Mouse (Mus musculus): ENCODE data around the gene Rdh13. TPM values are rescaled to one million over a fixed set of nuclear protein-coding genes. Genes with fewer than 3 reads are reported as not detected.

Rdh13 gene
- polyA plus RNA-seq, 1 experiment from 2014 or later, result 38.6 TPM

DNA sequence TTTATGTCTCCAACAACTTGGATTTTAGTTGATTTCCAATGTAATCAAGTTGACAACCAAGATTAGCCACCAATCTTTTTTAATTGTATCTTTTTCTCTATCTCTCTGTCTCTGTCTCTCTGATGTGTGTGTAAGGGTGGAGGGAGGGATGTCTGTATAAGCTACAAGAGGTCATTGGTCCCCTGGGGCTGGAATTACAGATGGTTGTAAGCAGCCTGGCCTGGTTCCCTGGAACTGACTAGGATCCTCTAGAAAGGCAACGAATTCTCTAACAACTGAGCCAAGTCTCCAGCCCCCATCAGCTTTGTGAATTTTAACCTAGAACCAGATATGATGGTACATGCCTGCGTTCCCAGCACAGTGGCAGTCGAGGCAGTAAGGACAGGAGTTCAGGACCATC, 22.4 kb upstream of the Rdh13 start:
- H3K36me3 ChIP-seq, result no peaks in the 10 kb centered on the region
- peaks cover 13% of the 10 kb centered on the region for H3K4me1 ChIP-seq (replicated peaks)
- H3K27ac ChIP-seq (replicated peaks), result no peak overlapping the region
- H3K4me3 ChIP-seq, result no peak overlapping the region
- WGBS, result 74% methylated on average over 3 of the region's 3 CpGs
- H3K9ac ChIP-seq, result peak overlapping the region; percentile 17; the same call in 1 of the 2 replicates
- no peak overlapping the region for H3K4me2 ChIP-seq
- H3K9me3 ChIP-seq, result no peaks in the 10 kb centered on the region
- ATAC-seq (ENCODE audit: low read depth), result no peak
- H3K27me3 ChIP-seq, result peaks cover 48% of the 10 kb centered on the region

DNA sequence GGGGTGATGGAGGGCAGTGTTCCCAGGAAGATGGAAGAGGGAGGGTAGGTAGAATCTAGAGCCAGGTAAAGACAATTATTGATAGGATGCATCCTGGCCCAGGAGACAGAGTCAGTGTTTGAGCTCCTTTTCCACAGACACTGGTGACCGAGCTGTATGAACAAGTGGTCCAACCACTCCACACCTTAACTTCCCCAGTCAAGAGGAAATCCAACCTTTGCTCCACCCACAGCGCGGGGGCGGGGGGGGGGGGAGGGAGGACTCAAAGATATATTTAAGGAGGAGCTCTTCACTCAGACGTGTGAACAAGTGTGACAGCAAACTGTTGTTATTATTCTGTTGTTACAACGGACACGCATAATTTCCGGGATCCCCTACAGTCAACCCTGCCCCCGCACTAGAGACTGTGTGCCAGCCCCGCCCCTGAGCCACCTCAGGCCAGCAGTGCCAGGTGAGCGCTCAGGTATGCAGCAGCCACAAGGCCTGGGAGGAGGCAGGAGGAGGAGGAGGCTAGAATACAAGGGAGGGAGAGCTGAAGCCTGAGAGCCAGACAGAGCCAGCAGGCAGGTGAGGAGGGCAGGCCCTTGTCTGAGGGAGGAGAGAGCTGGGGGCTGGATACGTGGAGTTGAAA, 18.9 kb upstream of the Rdh13 start:
- H3K27me3 ChIP-seq, result peaks cover 15% of the 10 kb centered on the region; the same call in 1 of the 2 replicates
- H3K9me3 ChIP-seq, result no peaks in the 10 kb centered on the region
- ATAC-seq (ENCODE audit: low read depth), result 0 out of 2 replicates have a peak, but pooled peaks have one; percentile 16
- H3K4me1 ChIP-seq (replicated peaks), result no peaks in the 10 kb centered on the region
- no peak overlapping the region for H3K4me3 ChIP-seq
- no peak overlapping the region for H3K9ac ChIP-seq
- no peak overlapping the region for H3K27ac ChIP-seq (replicated peaks)
- no peak overlapping the region for H3K4me2 ChIP-seq
- WGBS, result 18% methylated on average over 12 of the region's 12 CpGs
- no peaks in the 10 kb centered on the region for H3K36me3 ChIP-seq

DNA sequence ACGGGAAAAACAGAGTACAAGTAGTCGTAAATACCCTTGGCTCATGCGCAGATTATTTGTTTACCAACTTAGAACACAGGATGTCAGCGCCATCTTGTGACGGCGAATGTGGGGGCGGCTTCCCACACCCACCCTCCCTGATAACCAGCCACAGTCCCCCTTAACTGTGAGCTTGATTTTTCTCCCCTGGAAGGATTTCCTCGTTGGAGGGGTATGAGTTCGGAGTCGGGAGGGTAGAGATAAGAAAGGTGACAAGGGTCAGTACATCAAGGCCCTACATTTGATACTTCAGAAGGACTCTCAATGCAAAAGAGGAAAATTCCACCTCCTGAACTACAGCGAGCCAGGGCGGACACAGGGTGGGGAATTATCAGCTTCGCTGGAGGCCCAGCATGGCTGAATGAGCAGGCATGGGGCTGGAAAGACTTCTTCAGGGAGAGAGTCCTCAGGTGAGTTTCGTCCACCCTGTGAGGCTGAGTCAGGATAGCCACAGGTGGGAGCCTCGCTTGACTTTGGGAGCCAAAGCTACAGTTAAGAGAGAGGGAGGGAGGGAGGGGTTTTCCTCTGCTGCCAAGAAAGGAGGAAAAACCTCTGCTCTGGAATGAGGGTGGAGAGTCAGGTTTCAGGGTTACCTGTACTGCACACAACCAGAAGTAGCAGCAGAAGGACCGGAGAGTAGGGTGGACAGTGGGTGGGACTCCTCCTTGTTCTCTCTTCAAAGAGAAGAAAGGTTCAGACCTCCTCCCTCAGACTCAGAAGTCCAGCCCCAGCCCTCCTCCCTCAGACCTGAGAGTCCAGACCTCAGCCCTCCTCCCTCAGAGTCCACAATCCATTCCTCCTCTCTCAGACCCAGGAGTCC, 15.4 kb upstream of the Rdh13 start, which contains the start of gene Eps8l1:
Gene Eps8l1 (plus strand): TSS at position 99 of the 859 bp plus-strand sequence.
- Histone ChIP-seq H3K4me1 (replicated peaks) (no peaks in the 10 kb centered on the region), H3K36me3 (no peaks in the 10 kb centered on the region), H3K9ac (peak within 1 kb of the TSS; percentile 57), H3K9me3 (no peaks in the 10 kb centered on the region), H3K4me3 (peak within 1 kb of the TSS; percentile 29), H3K27ac (replicated peaks) (peak within 1 kb of the TSS; percentile 54), H3K27me3 (peaks cover 8% of the 10 kb centered on the region; the same call in 1 of the 2 replicates), H3K4me2 (peak within 1 kb of the TSS; percentile 44)
- ATAC-seq (ENCODE audit: low read depth), result peak; percentile 40; the same call in 1 of the 2 replicates
- 59% methylated on average over 14 of the region's 16 CpGs for WGBS

DNA sequence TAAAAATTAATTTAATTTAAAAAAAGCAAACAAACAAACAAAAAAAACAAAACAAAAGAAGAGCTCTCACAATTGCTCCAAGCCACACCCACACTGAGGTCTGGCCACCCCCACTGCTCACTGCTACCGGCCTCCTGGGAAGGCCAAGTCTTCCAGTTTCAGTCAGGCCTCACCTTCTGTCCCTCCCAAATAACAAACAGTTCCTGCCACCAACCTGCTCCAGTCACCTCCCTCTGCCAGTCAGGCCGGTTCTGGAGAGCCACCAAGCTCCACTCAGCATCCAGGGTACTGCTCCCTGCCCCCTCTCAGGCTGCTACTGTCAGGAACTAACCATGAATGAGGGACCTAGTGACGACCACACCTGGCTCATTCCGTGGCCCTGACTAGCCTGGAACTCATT, 7.2 kb upstream of the Rdh13 start:
- no peaks in the 10 kb centered on the region for H3K27me3 ChIP-seq
- no peak for ATAC-seq (ENCODE audit: low read depth)
- H3K4me1 ChIP-seq (replicated peaks), result no peaks in the 10 kb centered on the region
- no peaks in the 10 kb centered on the region for H3K9me3 ChIP-seq
- H3K4me3 ChIP-seq, result no peak overlapping the region
- no peaks in the 10 kb centered on the region for H3K36me3 ChIP-seq
- 26% methylated on average over 4 of the region's 4 CpGs for WGBS
- no peak overlapping the region for H3K9ac ChIP-seq
- no peak overlapping the region for H3K4me2 ChIP-seq
- no peak overlapping the region for H3K27ac ChIP-seq (replicated peaks)

DNA sequence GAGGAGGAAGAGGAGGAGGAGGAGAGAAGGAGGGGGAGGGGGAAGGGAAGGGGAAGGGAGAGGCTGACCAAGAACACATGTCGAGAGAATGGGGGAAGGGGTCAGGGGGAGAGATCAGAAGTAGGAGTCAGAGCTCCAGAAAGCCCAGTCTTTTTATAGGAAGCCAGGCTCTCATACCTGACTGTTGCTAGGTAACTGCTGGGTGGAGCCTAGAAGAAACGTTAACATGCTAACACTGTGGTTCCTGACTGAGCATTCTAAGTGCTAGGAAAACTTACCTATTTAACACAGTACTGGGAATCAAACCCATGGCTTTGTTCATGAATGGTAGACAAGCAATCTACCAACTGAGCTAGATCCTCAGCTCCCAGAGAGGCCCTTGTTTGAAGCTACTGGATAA, 3.8 kb upstream of the Rdh13 start:
- Histone ChIP-seq H3K36me3 (0 out of 2 replicates have a peak, but pooled peaks cover under 1% of the 10 kb centered on the region), H3K27me3 (no peaks in the 10 kb centered on the region), H3K27ac (replicated peaks) (no peak overlapping the region), H3K4me3 (no peak overlapping the region), H3K4me2 (no peak overlapping the region), H3K4me1 (replicated peaks) (peaks cover 9% of the 10 kb centered on the region), H3K9me3 (no peaks in the 10 kb centered on the region), H3K9ac (no peak overlapping the region)
- 17% methylated on average over 2 of the region's 2 CpGs for whole genome bisulfite sequencing
- no peak for ATAC-seq (ENCODE audit: low read depth)

DNA sequence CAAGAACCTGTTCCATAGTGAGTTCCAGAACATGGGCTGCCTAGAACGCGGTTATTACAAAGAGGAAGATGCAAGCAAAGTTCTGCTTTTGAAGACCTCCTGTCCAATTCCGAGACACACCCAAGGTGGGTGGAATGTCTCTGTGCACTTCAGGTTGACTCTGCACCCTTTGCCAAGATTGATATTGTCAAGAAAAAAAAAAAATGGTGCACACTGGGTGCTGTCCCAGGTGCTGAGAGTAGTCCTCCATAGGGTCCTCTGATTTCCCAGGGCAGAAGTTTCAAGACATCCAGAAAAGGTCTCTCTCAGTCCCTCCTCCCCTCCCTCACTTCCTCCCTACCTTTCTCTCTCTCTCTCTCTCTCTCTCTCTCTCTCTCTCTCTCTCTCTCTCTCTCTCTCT, 3.0 kb upstream of the Rdh13 start:
- Histone ChIP-seq H3K4me2 (no peak overlapping the region), H3K9ac (no peak overlapping the region), H3K4me3 (no peak overlapping the region), H3K36me3 (peaks cover 8% of the 10 kb centered on the region), H3K27ac (replicated peaks) (no peak overlapping the region), H3K27me3 (no peaks in the 10 kb centered on the region), H3K9me3 (no peaks in the 10 kb centered on the region), H3K4me1 (replicated peaks) (peaks cover 12% of the 10 kb centered on the region)
- 88% methylated on average over 3 of the region's 3 CpGs for WGBS
- no peak for ATAC-seq (ENCODE audit: low read depth)

DNA sequence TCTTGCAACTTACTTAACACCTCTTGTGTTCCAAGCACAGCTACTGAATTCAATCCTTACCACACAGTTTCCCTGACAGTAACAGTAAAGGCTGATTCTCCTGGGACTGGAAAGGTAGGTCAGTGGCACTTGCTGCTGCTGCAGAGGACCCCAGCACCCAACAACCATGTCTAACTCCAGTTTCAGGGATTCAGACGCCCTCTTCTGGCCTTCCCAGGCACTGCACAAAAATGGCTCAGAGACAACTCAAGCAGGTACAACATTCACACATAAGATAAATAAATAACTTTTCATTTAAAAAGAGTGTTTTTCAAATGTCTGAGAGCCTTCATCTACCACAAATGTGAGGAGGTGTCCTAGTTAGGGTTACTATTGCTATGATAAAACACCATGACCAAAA, 1.7 kb upstream of the Rdh13 start:
- Histone ChIP-seq H3K27me3 (no peaks in the 10 kb centered on the region), H3K4me3 (no peak overlapping the region), H3K27ac (replicated peaks) (no peak overlapping the region), H3K9ac (no peak overlapping the region), H3K36me3 (peaks cover 21% of the 10 kb centered on the region), H3K4me1 (replicated peaks) (peaks cover 12% of the 10 kb centered on the region), H3K9me3 (no peaks in the 10 kb centered on the region), H3K4me2 (no peak overlapping the region)
- ATAC-seq (ENCODE audit: low read depth), result no peak
- 4% methylated on average over 1 of the region's 1 CpGs for WGBS

DNA sequence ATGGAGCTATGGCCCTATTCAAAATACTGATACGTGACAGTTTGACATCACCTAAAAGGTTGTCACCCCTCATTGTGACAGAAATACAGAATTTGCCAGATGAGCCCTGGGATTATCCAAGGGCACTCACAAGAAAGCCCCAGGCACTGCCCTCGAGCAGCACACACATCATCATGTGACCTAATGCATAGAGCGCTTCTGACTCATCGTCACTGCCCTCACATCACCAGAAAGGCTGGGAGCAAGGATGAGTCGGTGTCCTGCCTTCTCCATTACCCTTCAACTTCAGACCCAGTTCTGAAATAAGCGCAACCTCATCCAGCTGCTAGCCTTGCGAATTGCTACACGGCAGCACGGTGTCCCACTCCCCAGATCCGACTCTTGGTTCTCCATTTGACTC, 4.9 kb downstream of the Rdh13 start:
- peaks cover 81% of the 10 kb centered on the region for H3K36me3 ChIP-seq
- 90% methylated on average over 10 of the region's 10 CpGs for WGBS

DNA sequence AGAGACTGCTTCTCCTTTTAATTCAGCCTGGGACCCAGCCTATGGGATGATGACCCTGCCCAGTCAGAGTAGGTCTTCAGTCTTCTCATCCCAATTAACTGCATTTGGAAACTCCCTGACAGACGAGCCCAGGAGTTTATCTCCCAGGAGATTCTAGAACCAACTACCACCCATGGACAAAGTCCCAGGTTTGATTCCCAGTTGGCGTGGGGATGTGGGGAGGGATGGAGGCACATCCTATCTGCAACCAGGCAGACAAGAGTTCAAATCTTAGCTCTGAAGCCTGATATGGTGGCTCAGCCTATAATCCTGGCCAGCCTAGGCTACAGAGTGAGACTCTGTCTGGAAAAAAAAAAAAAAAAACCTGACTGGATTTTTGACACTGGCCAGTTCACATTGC, 7.7 kb downstream of the Rdh13 start:
- Histone ChIP-seq H3K27ac (replicated peaks) (no peak overlapping the region), H3K4me3 (no peak overlapping the region), H3K4me1 (replicated peaks) (no peaks in the 10 kb centered on the region), H3K9ac (no peak overlapping the region), H3K9me3 (no peaks in the 10 kb centered on the region), H3K27me3 (no peaks in the 10 kb centered on the region), H3K4me2 (no peak overlapping the region), H3K36me3 (peaks cover 94% of the 10 kb centered on the region)
- no peak for ATAC-seq (ENCODE audit: low read depth)
- 80% methylated on average over 2 of the region's 2 CpGs for WGBS

More for the DNA sequence above, 4.9 kb downstream of the Rdh13 start:
- Histone ChIP-seq H3K27me3 (no peaks in the 10 kb centered on the region), H3K9ac (no peak overlapping the region), H3K27ac (replicated peaks) (no peak overlapping the region), H3K4me2 (no peak overlapping the region), H3K4me3 (no peak overlapping the region), H3K4me1 (replicated peaks) (peaks cover 12% of the 10 kb centered on the region), H3K9me3 (no peaks in the 10 kb centered on the region)
- no peak for ATAC-seq (ENCODE audit: low read depth)

DNA sequence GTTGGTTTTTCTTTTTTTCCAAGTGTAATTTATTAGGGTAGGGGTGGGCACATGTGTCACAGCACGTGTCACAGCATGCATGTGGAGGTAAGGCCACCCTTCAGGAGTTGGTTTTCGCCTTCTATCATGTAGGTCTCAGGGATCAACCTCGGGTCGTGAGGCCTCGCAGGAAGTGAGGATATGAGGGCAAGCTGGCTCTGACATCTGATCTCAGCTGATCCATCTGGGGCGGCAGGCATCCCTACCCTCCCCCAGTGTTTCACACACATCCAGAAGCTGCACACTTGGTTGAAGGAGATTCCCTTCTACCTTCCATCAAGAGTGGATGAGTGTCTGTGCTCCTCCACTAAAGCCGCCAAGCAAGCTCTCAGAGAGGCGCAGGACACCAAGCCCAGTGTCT, 13.4 kb downstream of the Rdh13 start:
- ATAC-seq (ENCODE audit: low read depth), result no peak

DNA sequence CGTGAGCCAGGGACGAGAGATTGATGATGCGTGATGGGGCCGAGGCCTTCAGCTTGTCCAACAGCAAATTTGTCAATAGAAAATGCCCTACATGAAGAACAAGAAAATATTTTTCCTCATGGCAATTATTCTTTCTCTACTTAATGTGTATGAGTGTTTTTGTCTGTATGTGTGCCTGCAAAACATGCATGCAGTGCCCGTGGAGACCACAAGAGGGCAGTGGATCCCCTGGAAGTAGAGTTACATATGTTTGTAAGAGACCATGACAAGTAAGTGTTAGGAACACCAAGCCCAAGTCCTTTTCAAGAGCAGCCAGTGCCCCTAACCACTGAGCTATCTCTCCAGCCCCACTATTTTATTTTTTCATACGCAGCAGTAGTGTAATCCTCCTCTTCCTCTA, 13.9 kb downstream of the Rdh13 start:
- Histone ChIP-seq H3K27me3 (no peaks in the 10 kb centered on the region), H3K9ac (no peak overlapping the region), H3K4me2 (no peak overlapping the region), H3K27ac (replicated peaks) (no peak overlapping the region), H3K36me3 (peaks cover 95% of the 10 kb centered on the region), H3K4me1 (replicated peaks) (no peaks in the 10 kb centered on the region), H3K9me3 (no peaks in the 10 kb centered on the region), H3K4me3 (no peak overlapping the region)
- ATAC-seq (ENCODE audit: low read depth), result no peak
- WGBS, result 81% methylated on average over 6 of the region's 6 CpGs

More for the DNA sequence above, 13.4 kb downstream of the Rdh13 start:
- Histone ChIP-seq H3K9ac (no peak overlapping the region), H3K4me2 (no peak overlapping the region), H3K27me3 (no peaks in the 10 kb centered on the region), H3K36me3 (peaks cover 95% of the 10 kb centered on the region), H3K4me1 (replicated peaks) (no peaks in the 10 kb centered on the region), H3K9me3 (no peaks in the 10 kb centered on the region), H3K4me3 (no peak overlapping the region), H3K27ac (replicated peaks) (no peak overlapping the region)
- WGBS, result 94% methylated on average over 8 of the region's 8 CpGs

DNA sequence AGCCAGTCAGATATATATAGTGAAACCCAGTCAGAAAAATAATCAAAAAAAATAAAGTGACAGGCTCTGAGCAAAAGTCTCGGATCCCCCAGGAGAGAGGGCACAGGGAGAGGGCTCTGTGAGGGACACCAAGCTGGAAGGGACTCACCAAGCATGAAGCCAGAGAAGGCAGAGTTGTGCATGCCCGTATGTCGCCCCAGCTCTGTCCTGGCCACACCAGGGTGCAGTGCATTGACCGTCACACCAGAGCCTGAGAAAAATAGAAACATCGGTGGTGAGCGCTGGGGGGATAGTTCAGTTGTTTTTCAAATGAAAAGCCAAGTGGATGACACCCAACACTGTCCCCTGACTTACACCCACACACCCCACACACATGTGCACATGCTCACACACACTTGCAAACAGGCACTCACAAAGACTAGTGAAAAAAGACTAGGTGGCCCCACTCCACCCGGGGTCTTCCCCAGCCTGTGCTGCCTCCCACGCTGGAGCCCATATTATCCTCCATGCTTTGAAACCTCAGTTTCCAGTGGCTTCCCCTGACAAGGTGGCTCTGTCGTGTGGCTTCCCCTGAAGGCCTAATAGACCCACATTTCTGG, 15.1 kb downstream of the Rdh13 start:
- H3K27me3 ChIP-seq, result no peaks in the 10 kb centered on the region
- no peak overlapping the region for H3K4me3 ChIP-seq
- H3K9me3 ChIP-seq, result no peaks in the 10 kb centered on the region
- H3K36me3 ChIP-seq, result peaks cover 95% of the 10 kb centered on the region
- no peak for ATAC-seq (ENCODE audit: low read depth)
- no peak overlapping the region for H3K4me2 ChIP-seq
- H3K9ac ChIP-seq, result no peak overlapping the region
- no peaks in the 10 kb centered on the region for H3K4me1 ChIP-seq (replicated peaks)
- WGBS, result 92% methylated on average over 9 of the region's 9 CpGs
- H3K27ac ChIP-seq (replicated peaks), result no peak overlapping the region

Data from neural tube, embryonic 13.5 days (tissue).